Mouse (Mus musculus) heart, embryonic 10.5 days (tissue): ENCODE results near the gene Hoxb5. TPM values are rescaled to one million over a fixed set of nuclear protein-coding genes. Genes with fewer than 3 reads are reported as not detected.

Source experiments
- DNase-seq: peaks from one replicate; pipeline ENCODE4 v3.0.0-alpha.2; 2017; ENCODE audit warnings: low spot score
- H3K27ac ChIP-seq: fragments of 300-500 bp; sonication (generic); 2 replicates; pipeline ENCODE4 v1.5.1; 2016; ENCODE audit warnings: mild to moderate bottlenecking
- H3K27me3 ChIP-seq: fragments of 300-500 bp; sonication (generic); 2 replicates; pipeline ENCODE4 v1.6.1; 2016; ENCODE audit warnings: mild to moderate bottlenecking; ENCODE audit not compliant: poor library complexity, insufficient read depth, severe bottlenecking
- H3K36me3 ChIP-seq: fragments of 300-500 bp; sonication (generic); 2 replicates; pipeline ENCODE4 v1.6.1; 2016; ENCODE audit warnings: mild to moderate bottlenecking, moderate library complexity
- H3K4me1 ChIP-seq: fragments of 300-500 bp; sonication (generic); 2 replicates; pipeline ENCODE4 v1.6.1; 2016; ENCODE audit warnings: mild to moderate bottlenecking
- H3K4me3 ChIP-seq: fragments of 300-500 bp; sonication (generic); 2 replicates; pipeline ENCODE4 v1.5.1; 2016; ENCODE audit warnings: mild to moderate bottlenecking, moderate library complexity
- H3K9me3 ChIP-seq: fragments of 300-500 bp; sonication (generic); 2 replicates; pipeline ENCODE4 v1.6.1; 2016; ENCODE audit warnings: mild to moderate bottlenecking, moderate library complexity
- WGBS: fragments of 180-500 bp; shearing (Covaris S2); methylation state at CpG from one replicate; pipeline ENCODE4 v1.1.7; 2016; 5-methylcytosine and 5-hydroxymethylcytosine counted together
- polyA plus RNA-seq: library from polyadenylated mRNA; unstranded; fragments of >200 nt; fragmentation: Nextera tagmentation; extraction: Ambion mirVana; gene quantifications from 2 replicates; pipeline ENCODE4 v1.2.1, GENCODE M21; 2016

Gene Hoxb5
- polyA plus RNA-seq, 1 experiment from 2014 or later, result 5.2 TPM

DNA sequence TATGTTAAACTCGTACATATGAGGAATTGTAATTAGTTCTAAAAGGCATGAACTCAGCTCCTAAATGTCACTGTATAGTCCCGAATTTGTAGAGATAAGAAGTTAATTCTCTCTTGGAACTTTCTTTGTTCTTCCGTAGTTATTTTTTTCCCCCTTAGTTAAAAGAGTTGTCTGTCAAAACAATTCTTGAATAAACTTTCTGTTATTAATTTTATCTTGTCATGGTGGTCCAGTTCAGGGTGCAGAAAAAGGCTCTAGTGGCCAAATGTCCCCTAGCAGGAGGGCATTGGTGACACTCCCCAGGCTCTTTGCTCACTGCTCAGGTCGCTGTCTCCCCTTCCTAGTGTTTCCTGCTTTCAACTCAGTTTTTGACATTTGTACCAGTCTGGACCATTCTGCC is 44.6 kb downstream of the Hoxb5 start:
- peak overlapping the region; percentile 77 for H3K27ac ChIP-seq
- H3K9me3 ChIP-seq, result no peaks in the 10 kb centered on the region
- no peak for DNase-seq
- H3K36me3 ChIP-seq, result 0 out of 2 replicates have a peak, but pooled peaks cover 2% of the 10 kb centered on the region
- peaks cover 96% of the 10 kb centered on the region for H3K27me3 ChIP-seq
- H3K4me3 ChIP-seq, result peak overlapping the region; percentile 47
- H3K4me1 ChIP-seq, result peaks cover 64% of the 10 kb centered on the region
- WGBS, result 17% methylated on average over 4 of the region's 4 CpGs

DNA sequence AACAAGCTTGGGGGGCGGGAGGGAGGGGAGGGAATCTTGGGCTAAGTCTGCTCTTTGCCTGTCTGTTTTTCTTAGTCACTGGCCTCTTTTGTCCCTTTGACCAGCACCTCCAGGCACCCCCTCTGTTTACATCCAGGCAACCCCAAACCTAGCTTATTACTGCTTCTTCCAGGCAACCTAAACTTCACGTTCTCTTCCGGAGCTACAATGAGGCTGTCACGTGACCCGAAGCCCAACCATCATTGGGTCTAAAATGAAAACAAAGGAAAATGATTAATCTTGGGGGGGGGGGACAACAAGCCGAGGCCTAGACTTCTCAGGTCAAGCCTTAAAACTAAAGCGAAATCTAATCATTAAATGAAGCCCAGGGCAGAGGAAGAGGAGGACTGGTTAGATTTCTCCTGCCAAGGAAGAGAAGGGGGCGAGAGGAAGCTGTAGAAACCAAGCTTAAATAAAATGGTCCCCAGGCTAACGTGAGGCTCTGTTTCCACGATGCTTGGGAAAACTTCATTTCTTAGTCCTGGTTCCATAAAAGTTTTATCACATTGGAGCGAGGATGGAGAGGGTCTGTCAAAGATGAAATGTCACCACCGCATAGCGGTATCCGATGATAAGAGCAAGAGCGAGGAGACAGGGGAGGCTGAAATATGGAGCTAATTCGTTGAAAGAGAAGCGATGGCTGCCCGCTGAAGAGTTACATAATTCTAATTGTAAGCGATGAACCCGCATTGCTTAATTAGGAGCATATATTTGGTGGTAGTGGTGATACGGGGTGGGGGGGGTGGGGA is 45.2 kb downstream of the Hoxb5 start:
- H3K4me3 ChIP-seq, result peak overlapping the region; percentile 47
- H3K36me3 ChIP-seq, result 0 out of 2 replicates have a peak, but pooled peaks cover 2% of the 10 kb centered on the region
- H3K9me3 ChIP-seq, result no peaks in the 10 kb centered on the region
- peaks cover 70% of the 10 kb centered on the region for H3K4me1 ChIP-seq
- peak overlapping the region; percentile 77 for H3K27ac ChIP-seq
- peaks cover 96% of the 10 kb centered on the region for H3K27me3 ChIP-seq
- no peak for DNase-seq
- WGBS, result 9% methylated on average over 21 of the region's 21 CpGs

DNA sequence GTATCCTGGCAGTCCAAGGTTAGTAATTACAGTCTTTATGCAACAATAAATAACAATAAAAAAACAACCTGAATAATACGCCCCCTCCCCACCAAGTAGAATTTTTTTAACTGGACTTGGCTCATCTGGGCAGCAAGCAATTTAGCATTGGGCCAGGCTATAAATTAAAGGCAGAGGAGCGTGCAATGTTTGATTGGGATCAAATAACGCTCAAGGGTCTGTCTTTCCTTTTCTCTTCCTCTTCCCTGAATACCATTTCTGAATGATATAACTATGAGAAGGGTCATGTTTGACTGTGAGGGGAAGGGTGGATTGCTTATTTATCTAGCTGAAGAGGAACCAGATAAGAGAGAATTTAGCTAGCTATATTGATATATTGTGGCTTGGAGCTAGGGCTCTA is 45.9 kb downstream of the Hoxb5 start:
- H3K4me1 ChIP-seq, result peaks cover 72% of the 10 kb centered on the region
- H3K4me3 ChIP-seq, result peak overlapping the region; percentile 47
- peak overlapping the region; percentile 77 for H3K27ac ChIP-seq
- H3K27me3 ChIP-seq, result peaks cover 93% of the 10 kb centered on the region
- H3K36me3 ChIP-seq, result 0 out of 2 replicates have a peak, but pooled peaks cover 2% of the 10 kb centered on the region
- no peaks in the 10 kb centered on the region for H3K9me3 ChIP-seq
- 33% methylated on average over 3 of the region's 3 CpGs for WGBS
- DNase-seq, result no peak

DNA sequence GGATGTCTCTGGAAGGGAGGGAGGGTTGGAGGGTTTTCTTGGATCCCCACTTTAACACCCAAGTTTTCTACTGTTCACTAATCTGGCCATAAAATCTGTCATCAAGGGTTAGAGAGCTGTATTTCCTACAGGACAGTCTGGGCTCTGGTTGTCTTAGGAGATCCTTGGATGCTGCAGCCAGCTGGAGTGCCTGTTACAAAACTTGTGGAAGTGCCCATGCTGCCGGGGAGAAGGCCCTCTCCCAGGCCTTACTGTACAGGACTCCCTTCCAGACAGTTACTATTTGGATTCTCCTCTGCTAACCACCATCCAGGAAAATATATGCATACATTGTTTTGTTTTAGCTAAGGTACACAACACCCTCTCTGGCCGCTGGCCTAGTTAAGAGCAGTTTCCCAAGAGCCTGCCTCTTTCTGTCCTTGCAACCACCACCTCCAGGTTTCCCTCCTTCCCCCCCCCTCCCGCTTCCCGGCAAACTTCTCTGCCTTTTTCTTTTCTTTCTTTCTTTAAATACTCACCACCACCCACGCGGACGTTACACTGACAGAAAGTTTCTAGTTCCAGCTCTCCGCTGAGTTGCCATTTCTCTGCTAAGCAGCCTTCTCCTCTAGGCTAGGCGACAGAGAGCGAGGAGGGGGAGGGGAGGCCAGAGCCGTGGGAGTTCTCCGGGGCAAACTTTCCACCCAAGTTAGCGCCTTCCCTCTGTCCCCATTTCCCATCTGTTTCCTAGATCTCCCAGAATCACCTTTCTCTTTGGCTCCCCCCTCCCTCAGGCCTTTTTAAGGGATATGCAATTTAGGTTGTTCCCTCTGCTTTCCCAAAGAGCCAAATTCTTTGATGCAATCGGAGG is 46.6 kb downstream of the Hoxb5 start:
- Histone ChIP-seq H3K36me3 (no peaks in the 10 kb centered on the region), H3K4me1 (peaks cover 72% of the 10 kb centered on the region), H3K4me3 (peak overlapping the region; percentile 47), H3K27me3 (peaks cover 93% of the 10 kb centered on the region), H3K27ac (peak overlapping the region; percentile 77), H3K9me3 (no peaks in the 10 kb centered on the region)
- WGBS, result 13% methylated on average over 14 of the region's 14 CpGs
- no peak for DNase-seq

DNA sequence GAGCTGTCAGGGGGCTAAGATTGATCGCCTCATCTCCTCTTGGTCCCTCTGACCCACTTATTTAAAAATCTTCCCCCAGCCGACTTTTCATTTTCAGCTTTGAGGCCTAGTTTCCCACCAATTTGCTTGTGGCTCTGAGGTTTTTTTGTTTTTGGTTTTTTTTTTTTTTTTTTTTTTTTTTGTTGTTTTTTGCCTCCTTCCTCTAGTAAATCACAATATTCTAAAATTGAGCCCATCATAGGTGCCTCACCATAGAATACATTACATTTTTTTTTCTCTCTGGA is 47.1 kb downstream of the Hoxb5 start, which contains the start of gene Hoxb2:
Gene Hoxb2, plus strand, starts transcription at position 185 of the 284 bp plus-strand sequence.
- Histone ChIP-seq H3K4me3 (peak within 1 kb of the TSS; percentile 78), H3K36me3 (no peaks in the 10 kb centered on the region), H3K4me1 (peaks cover 70% of the 10 kb centered on the region), H3K27me3 (peaks cover 93% of the 10 kb centered on the region), H3K9me3 (no peaks in the 10 kb centered on the region), H3K27ac (peak within 1 kb of the TSS; percentile 95)
- DNase-seq, result no peak
- 5% methylated on average over 2 of the region's 2 CpGs for WGBS

DNA sequence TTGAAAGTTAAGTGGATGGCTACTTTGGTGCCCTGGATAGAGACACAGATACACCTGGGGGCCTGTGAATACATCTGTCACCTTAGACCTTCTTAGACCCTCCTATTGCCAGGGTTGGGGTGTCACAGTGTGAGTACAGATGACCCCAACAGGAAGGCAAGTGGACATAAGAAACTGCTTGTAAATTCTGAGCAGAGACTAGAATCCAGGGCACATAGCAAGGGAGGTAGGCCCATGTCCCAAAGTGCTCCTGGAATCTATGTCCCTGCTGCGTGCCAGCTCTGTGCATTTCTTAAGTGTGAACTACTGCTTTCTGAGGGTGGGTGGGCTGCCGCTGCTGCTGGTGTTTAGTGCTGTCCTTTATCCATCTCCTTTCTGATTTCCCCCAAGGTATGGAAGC is 47.7 kb downstream of the Hoxb5 start:
- H3K36me3 ChIP-seq, result no peaks in the 10 kb centered on the region
- peaks cover 65% of the 10 kb centered on the region for H3K4me1 ChIP-seq
- H3K27ac ChIP-seq, result peak overlapping the region; percentile 95
- 0 out of 2 replicates have a peak overlapping the region, but pooled peaks have one; percentile 78 for H3K4me3 ChIP-seq
- H3K9me3 ChIP-seq, result no peaks in the 10 kb centered on the region
- 41% methylated on average over 2 of the region's 2 CpGs for WGBS
- peaks cover 91% of the 10 kb centered on the region for H3K27me3 ChIP-seq
- no peak for DNase-seq

DNA sequence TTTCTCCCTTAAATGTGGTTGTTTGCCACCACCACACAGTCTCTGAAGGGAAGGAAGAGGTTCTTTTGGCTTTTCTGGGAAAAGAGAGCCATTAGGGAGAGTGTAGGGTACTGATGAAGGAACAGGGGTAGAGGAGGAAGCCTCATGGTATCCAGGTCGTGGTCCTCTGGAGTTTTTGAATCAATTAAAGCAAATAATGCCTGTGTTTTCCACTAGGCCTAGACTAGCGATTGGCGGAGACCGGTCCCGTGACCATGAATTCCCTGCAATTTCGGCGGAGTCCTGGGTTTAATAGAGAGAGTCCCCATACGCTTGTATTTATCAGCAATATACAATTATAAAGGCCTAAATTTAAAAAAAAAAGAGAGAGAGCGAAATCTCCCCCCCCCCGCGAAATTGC is 48.2 kb downstream of the Hoxb5 start:
- H3K4me1 ChIP-seq, result peaks cover 60% of the 10 kb centered on the region
- peaks cover 91% of the 10 kb centered on the region for H3K27me3 ChIP-seq
- 10% methylated on average over 11 of the region's 11 CpGs for WGBS
- no peak for DNase-seq
- peak overlapping the region; percentile 95 for H3K27ac ChIP-seq
- H3K36me3 ChIP-seq, result no peaks in the 10 kb centered on the region
- H3K4me3 ChIP-seq, result peak overlapping the region; percentile 78
- no peaks in the 10 kb centered on the region for H3K9me3 ChIP-seq

DNA sequence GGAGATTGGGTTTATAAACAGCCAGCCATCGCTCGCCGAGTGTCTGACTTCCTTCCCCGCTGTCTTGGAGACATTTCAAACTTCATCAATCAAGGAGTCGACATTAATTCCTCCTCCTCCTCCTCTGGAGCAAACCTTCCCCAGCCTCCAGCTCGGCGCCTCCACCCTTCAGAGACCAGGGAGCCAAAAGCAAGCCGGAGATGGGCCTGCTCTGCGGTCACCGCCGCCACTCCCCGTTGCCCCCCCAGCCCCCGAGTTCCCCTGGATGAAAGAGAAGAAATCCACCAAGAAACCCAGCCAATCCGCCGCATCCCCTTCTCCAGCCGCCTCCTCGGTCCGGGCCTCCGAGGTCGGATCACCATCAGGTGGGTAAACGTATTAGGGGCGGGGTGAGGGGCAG is 48.7 kb downstream of the Hoxb5 start:
- WGBS, result 2% methylated on average over 22 of the region's 22 CpGs
- H3K9me3 ChIP-seq, result no peaks in the 10 kb centered on the region
- peak overlapping the region; percentile 95 for H3K27ac ChIP-seq
- H3K4me3 ChIP-seq, result peak overlapping the region; percentile 78
- peaks cover 91% of the 10 kb centered on the region for H3K27me3 ChIP-seq
- DNase-seq, result no peak
- H3K36me3 ChIP-seq, result no peaks in the 10 kb centered on the region
- H3K4me1 ChIP-seq, result peaks cover 56% of the 10 kb centered on the region

DNA sequence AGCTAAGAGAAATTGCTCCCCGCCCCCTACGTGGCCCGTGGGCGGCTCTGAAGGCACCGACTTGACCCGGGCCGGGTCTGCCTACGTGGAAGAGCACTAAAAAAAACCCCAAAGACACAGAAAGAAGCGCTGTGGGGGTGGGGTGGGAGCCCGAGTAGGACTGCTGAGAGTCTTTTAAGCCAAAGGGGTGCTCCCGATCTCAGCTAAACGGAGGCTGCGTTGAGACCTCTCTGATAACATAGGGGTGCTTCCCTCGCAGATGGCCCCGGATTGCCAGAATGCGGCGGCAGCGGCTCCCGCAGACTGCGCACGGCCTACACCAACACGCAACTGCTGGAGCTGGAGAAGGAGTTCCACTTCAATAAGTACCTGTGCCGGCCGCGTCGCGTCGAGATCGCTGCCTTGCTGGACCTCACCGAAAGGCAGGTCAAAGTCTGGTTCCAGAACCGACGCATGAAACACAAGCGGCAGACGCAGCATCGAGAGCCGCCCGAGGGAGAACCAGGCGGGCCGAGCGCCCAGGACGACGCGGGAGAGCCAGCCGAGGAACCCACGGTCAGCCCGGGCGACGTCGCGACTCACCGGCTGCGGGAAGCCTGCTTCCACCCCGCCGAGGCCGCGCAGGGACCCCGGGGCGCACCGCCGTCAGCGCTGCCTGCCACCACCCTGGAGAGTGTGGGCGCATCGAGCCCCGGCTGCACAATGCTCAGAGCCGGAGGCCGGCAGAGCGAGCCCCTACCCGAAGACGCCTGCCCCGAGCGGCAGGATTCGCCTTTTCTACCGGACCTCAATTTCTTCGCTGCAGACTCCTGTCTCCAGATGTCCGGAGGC is 49.8 kb downstream of the Hoxb5 start:
- Histone ChIP-seq H3K27me3 (peaks cover 93% of the 10 kb centered on the region), H3K4me3 (peak overlapping the region; percentile 78), H3K4me1 (peaks cover 56% of the 10 kb centered on the region), H3K27ac (peak overlapping the region; percentile 95), H3K9me3 (no peaks in the 10 kb centered on the region), H3K36me3 (no peaks in the 10 kb centered on the region)
- under 1% methylated on average over 75 of the region's 75 CpGs for WGBS
- peak; percentile 85 for DNase-seq

DNA sequence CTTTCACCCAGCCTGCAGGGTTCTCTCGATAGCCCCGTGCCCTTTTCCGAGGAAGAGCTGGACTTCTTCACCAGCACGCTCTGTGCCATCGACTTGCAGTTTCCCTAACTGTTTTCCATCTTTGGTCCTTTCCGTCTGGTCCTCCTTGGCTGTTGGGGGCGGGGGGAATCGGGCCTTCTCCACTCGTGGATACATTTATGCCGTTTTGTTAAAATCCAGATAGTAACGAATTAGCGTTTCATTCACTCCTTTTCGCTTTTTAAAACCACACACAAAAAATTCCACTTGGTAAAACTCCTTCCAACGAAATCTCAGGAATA is 50.3 kb downstream of the Hoxb5 start:
- peaks cover 53% of the 10 kb centered on the region for H3K4me1 ChIP-seq

DNA sequence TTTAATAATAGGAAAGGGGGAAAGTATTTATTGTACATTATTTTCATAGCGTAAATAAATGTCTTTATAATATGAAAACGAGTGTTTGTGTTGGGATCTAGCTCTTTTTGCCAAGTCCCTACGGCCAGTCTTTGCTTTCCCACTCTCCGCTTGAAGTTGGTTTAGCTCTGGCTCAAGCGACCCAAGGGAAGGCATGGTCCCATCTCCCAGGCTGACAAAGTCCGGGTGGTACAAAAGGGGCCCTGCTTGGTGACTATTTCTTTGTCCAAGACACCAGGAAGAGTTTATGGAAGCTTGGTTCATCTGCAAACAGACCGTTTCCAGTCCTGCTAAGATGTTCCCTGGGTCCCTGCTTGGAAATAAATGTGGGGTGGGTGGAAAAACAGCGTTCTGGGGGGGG is 50.8 kb downstream of the Hoxb5 start:
- Histone ChIP-seq H3K27ac (peak overlapping the region; percentile 95), H3K27me3 (peaks cover 91% of the 10 kb centered on the region), H3K4me1 (peaks cover 48% of the 10 kb centered on the region), H3K4me3 (peak overlapping the region; percentile 78), H3K36me3 (no peaks in the 10 kb centered on the region), H3K9me3 (no peaks in the 10 kb centered on the region)
- WGBS, result 8% methylated on average over 8 of the region's 8 CpGs
- DNase-seq, result no peak

More for the DNA sequence above, 50.3 kb downstream of the Hoxb5 start:
- Histone ChIP-seq H3K9me3 (no peaks in the 10 kb centered on the region), H3K4me3 (peak overlapping the region; percentile 78), H3K27ac (peak overlapping the region; percentile 95), H3K27me3 (peaks cover 92% of the 10 kb centered on the region), H3K36me3 (no peaks in the 10 kb centered on the region)
- 1% methylated on average over 14 of the region's 14 CpGs for WGBS
- peak; percentile 76 for DNase-seq

DNA sequence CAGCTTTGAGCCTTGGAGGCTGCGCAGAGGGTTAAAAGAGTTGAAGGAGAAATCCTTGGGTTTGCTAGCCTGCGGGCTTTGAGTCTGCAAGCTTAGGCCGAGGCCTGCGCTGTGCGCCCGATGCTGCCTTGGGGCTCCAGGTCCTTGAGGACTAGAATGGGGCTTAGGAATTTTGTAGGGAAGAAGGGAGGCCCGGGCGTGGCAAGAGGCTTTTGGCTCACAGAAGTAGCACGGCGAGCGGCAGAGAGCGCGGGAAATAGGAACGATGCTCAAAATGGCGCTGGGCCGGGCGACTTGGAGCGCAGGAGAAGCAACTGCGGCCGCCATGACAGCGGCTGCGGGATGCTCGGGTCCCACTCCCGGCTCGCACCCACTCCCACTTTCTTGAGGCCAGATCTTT is 51.2 kb downstream of the Hoxb5 start:
- H3K36me3 ChIP-seq, result no peaks in the 10 kb centered on the region
- peak overlapping the region; percentile 78 for H3K4me3 ChIP-seq
- H3K4me1 ChIP-seq, result peaks cover 45% of the 10 kb centered on the region
- no peak for DNase-seq
- no peaks in the 10 kb centered on the region for H3K9me3 ChIP-seq
- peaks cover 87% of the 10 kb centered on the region for H3K27me3 ChIP-seq
- peak overlapping the region; percentile 95 for H3K27ac ChIP-seq
- WGBS, result 1% methylated on average over 25 of the region's 25 CpGs
